Mouse (Mus musculus) layer of hippocampus, adult 8-10 months (tissue): ENCODE measurements around the gene Haghl. TPM values are rescaled to one million over a fixed set of nuclear protein-coding genes. Genes with fewer than 3 reads are reported as not detected.
"Not testable (repeated sequence)": the region's sequence is repeated elsewhere in the genome, so short reads cannot be mapped to it uniquely, and the experiment has no call there.

Source experiments
- DNase-seq, 2 experiments: peaks; one replicate each; pipeline ENCODE4 v3.0.0; 2022; ENCODE audit warnings: low spot score in 2 of 2
- total RNA-seq, 4 experiments: library from RNA; stranded (reverse); gene quantifications; 2 replicates each; pipeline ENCODE4 v1.2.4; 2022

Haghl gene
- total RNA-seq, 4 experiments from 2014 or later, result 94.5 to 130 (median 112) TPM

DNA sequence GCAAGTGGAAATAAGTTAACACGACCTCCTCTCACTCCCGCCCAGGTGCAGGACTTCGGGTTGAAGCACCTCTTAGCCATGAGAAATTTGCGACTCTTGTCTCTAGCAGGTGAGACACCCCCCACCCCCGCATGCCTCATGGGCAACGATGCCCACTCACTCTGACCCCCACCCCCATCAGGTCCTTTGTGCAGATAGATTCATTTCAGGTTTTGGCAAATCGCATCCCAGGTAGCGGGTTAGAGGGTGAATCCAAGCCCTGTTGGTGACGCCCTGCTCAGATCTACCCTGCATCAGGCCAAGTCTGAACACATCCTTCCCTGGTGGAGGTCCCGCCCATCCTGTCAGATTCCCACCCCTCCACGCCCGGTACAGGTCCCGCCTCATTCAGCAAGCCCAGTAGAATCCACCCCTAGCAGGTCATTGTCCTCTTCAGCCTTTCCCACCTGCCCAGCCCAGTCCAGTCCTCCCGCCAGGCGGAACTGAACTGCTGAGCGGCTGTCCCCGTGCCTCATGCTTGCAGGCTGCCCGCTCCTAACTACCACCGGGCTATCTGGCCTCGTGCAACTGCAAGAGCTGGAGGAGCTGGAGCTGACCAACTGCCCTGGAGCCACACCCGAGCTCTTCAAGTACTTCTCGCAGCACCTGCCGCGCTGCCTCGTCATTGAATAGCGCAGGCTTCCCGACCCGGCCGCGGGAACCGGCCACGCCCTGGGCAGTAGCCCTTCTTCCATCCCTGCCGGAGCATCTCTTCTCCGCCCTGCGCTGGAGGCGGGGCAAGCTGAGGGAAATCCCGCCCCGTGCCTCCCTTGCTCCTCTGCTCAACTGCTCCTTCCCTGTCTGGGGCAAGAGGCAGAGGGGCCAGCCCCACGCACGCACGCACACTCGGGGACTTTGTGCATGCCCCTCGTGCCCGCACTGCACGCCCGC lies 33.6 kb upstream of the Haghl start:
- no peak for DNase-seq

DNA sequence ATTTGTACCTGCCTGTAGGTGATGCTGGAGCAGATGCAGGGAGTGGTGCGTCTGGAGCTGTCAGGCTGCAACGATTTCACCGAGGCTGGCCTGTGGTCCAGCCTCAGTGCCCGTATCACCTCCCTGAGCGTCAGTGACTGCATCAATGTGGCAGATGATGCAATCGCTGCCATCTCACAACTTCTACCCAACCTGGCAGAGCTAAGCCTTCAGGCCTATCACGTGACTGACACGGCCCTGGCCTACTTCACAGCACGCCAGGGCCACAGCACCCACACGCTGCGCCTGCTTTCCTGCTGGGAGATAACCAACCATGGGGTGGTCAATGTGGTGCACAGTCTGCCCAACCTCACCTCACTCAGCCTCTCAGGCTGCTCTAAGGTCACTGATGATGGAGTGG lies 32.2 kb upstream of the Haghl start:
- DNase-seq, result no peak

DNA sequence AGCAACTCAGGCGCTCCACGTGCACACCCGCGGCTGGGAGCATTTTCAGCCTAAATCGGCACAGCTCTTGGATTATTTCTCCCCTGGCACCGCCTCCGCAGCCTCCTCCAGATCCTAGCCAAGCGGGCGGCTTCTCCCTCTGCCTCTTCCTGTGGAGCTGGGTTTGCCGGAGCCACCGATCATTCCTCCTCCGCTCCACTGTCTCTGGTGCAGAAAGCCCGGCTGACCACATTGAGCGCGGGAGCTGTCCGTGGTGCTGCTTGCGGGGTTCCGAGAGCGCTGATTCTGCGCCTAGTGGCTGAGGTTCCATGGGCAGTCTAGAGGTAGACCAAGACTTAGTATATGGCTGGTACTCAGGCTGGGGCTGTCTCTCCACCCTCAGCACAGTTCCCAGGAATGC lies 28.0 kb upstream of the Haghl start:
- DNase-seq, result peak; percentile 80 to 81

DNA sequence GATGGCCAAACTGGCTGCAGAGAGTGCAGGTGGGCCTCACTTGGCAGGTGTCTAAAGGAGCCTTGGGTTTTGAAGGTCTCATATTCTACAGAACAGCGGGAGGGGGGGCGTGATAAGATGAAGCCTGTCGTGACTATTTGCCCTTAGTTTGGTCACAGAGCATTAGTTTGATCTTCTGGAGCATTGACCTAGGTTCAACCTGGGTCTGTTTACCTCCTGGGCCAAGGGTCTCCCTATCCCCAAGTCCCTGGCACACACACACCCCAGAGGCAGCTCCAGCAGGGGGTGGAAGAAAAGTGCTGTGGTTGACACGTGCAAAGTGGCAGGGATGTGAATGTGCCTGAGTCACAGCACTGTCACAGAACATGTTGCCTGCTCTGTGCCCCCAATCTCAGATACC lies 25.4 kb upstream of the Haghl start:
- no peak for DNase-seq

DNA sequence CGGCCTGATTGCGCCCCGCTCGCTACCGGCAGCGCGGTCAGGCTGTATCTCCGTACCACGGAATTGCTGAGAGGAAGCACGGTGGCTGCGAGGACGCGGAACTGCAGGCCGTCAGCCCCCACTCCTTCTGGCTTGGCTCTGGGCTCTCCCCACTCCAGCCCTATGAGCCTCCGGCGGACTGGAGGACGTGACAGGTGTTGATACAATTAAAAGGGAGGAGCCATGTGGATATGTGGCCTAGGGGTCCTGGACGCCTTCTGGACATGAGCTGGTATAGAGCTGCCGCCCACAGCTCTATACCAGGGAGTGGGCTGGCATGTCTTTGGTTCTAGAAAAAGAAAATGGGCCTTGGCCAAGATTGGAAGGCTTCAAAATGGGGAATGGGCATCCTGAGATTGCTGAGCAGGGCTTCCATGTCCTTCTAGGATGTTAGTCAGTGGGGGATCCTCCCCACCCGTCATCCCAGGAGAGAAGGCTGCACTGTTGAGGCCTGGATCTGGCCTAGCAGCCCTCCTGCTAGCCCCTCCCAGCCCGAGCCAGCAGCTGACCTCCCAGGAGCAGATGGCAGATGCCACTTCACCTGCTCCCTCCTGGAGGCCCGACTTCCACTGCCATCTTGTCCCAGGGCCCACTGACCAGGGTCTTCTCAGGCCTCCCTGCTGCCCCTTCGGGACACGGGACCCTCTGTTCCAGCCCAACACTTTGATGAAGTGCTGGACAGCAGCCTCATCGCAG lies 24.3 kb upstream of the Haghl start:
- no peak for DNase-seq

DNA sequence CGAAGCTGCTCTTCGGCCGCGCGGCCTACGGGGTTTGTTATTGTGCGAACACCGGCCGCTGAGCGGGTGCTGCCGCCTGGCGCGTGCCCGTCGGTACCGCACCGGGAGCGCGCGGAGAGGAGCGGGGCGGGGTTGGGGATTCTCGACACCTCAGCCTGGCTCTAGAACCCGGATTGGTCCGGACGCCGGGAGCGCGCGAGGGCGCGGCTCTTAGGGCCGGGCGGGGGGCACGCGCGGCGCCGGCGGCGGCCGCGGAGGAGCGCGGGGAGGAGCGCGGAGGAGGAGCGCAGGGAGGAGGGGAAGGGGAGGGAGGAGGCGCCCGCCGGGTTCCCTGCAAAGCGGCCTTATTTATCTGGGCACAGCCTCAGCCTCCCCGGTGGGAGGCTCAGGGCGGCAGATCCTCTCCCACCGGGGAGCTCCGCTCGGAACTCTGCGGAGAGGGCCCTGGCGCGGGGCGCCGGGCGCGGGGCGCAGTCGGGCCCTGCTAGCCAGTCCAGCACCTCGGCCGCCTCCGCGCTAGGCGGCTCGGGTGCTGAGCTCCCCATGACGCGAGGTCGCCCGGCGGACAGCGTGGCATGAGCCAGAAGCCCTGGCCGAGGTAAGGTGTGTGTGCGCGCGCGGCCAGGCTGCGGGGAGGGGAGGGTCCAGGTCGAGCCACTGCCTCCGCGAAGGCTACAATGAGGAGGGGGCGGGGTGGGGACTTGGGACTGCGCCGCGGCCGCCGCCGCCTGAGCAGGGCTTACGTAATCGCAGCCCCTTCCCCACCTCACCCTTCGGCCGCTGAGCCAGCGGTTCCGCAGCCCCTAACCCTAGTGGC lies 23.5 kb upstream of the Haghl start, which contains the start of gene Fbxl16:
Gene Fbxl16 (plus strand): TSS at position 297 of the 817 bp plus-strand sequence.
- peak; percentile 86 to 87 for DNase-seq

DNA sequence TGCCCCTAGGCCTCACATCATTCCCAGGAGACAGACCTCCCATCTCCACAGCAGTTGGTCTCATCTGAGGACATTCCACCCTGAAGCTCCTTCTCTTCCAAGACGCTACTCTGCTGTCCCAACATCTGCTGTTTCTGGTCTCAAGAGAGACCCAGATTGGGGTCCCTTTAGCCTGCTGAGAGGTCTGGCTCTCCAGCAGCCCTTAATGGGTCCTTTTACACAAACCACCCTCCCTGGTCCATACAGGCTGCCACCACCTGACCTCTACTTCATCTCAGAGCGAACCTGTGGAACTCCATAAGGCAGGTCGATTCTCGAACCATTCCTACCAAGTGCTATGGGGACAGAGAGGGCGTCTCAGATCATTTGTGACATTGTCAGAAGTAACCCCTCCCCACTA lies 22.6 kb upstream of the Haghl start:
- DNase-seq, result no peak

DNA sequence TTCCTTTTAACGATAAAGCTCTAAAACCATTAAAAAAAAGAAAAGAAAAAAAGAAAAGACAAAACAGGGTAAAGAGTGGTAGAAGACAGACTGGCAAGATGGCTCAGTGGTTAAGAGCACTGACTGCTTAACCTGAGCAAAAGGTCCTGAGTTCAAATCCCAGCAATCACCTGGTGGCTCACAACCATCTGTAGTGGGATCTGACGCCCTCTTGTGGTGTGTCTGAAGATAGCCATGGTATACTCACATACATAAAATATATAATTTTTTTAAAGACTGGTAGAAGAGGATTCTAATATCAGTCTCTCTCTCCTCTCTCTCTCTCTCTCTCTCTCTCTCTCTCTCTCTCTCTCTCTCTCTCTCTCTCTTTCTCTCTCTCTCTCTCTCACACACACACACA lies 22.0 kb upstream of the Haghl start:
- DNase-seq, result not testable (repeated sequence)

DNA sequence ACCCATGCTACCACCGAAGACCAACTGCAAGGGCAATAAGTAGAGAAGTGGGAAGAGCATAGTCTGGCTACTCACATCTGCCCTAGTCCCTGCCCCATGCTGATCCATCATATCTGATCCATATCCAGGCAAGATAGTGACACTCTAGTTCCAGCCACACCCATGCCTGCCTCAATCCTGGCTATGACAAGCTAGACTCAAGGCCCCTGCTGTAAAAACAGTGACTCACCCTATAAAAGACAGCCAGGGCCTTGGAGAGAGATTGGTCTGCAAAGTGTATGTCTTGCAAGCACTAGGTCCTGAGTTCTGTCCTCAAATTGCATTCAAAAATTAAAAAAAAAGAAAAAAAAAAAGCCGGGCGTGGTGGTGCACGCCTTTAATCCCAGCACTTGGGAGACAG lies 21.0 kb upstream of the Haghl start:
- no peak for DNase-seq

DNA sequence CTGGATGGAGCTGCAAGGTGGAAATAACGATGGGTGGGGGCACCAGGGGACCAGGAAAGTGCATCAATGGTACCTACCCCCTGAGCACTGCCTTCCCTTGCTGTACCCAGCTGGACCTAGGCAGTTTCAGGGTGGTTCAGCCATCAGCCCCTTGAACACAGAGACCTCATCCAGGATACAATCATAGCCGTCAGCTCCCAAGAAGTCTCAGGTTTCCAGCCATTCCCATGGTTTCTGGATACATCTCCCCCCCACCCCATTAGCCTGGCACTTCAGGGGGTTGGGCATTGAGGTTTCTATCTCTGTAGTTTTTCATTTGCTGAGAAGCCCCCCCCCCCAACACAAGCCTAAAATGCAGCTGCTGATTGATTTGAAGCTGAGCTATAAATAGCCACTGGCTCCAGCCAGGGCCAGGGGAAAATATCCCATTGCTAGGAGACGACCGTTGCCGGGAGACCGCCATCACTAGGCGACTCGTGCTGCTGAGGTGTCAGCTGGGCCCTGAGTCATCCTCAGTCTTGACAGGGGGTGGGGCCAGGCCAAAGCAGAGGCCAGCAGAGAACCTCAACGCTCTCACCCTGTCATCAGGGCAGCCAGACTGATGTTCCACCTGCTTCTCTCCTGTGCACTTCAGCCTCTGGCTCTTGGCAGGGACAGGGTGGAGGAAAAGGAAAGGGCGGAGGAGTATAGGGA lies 17.5 kb upstream of the Haghl start:
- DNase-seq, result peak; percentile 88 to 91

DNA sequence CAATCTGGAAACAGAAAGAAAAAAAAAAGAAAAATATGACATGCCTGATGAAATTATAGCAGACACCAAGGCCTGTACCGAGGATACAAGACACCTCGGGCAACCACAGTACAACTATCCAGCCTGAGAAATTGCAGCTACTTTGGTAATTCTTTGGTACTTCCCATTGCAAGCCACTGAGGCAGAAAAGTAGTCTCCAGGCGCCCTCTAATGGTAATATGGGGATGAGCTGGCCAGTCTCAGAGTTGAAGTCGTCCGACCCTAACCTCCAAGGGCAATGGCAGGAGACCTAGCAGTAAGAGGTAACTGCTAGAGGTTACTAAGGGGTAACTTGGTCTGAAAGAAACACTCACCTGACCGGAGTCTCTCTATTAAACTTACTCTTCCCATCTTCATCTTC lies 15.6 kb upstream of the Haghl start:
- DNase-seq, result peak in 1 of 2 experiments; percentile 78

DNA sequence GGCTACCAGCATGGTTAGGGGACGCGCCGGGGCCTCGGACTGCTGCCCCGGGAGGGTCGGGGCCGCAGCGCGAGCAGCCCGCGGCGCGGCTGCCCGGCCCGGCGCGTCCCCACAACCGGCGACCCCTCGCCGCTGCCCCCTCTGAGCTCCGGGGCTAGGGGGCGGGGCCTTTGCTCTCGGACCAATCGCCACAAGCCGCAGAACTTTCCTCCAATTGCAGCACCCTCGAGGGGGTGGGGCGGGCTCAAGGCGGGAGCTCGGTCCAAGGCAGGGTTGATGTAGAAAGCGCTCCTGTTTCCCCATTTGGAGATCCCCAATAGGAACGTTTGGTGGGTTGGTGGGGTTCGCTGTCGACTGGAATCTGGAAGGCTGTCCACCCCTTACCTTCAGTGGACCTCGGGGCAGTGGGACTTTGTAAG lies 11.5 kb upstream of the Haghl start, which contains the start of gene Metrn:
Gene Metrn (minus strand): TSS at position 186 of the 419 bp plus-strand sequence.
- DNase-seq, result peak in 1 of 2 experiments; percentile 64

DNA sequence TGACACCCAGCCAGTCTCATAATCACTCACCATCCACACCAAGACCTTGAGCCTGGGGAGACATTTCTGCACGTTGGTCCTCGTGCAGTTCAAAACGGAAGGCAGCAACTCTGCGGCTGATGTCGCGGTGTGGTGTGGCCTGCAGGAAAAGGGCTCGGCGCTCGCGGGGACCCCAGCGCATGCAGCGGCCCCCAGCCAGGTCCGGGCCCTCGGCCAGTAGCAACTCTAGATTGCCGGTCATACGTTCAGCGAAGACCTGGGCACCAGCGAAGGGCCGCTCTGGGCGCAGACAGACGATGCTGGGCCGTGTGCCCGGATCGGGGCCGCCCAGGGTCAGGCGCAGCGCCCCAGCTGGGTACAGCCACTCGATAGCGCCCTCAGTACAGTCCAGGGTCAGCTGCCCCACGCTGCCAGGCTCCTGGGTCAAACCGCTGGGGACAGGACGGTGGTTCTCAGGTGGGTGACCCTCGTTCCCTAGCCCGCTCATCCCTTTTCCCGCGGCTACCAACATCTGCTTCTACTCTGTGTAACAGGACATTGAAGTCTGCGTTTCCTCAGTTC lies 10.8 kb upstream of the Haghl start:
- DNase-seq, result no peak

DNA sequence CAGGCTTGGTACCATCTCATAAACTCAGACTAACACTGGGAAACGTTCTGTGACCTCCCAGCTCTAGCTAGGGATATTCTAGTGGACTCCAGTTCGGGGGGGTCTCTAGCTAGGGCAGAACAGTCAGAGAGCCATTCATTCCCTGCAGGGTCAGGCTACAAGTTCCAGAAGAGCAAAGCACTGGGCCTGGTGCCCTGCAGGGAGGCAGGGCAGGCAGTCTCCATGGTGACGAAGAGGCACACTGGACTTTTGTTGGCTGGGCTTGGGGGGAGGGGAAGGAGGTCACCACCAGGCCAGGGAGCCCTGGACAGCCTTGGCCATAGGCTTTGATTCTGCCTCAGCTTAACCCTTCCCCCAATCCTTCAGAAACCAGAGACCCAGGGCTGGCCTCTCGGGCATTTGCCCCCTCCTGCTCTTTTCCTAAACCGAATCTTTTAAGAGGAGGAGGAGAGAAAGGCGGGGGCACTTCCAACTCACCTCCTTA lies 10.2 kb upstream of the Haghl start, which contains the start of gene AC134908.4:
Gene AC134908.4 (minus strand): TSS at position 51 of the 484 bp plus-strand sequence.
- DNase-seq, result peak; percentile 74 to 86

DNA sequence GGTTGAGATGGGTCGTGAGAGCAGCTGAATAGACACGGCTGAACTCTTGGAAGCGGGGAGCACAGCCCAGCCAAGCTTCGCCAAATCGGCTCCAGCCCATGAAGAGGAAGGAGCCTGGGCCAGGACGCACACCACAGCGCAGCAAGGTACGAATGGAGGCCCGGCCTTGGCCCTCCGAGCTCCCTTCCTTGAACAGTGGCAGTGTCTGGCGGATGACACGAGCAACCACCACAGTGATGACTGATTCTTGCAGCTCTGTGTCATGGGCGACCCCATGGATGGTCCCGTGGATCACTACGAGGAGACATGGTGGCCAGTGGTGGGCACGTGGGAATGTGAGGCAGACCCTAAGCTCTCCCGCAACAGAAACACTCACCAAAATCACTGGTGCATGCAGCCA lies 9.5 kb upstream of the Haghl start:
- no peak for DNase-seq

DNA sequence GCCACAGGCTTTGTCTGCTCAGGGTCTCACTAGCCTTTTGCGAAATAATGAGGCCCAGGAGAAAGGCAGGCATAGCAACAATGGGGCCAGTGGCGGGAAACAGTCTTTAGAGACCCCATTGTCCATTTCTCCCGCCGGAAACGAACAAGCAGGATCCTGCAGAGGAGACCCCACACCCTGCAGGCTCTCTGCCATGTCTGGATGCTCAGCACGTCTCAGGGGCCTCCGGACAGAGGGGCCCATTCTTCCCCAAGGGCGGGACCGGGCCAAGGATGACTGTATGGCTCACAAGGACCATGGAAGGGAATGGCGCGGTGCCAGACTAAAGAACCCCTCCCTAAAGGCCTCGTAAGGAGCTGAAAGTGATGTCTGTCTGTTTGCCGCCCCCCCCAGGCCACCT lies 8.7 kb upstream of the Haghl start:
- no peak for DNase-seq

DNA sequence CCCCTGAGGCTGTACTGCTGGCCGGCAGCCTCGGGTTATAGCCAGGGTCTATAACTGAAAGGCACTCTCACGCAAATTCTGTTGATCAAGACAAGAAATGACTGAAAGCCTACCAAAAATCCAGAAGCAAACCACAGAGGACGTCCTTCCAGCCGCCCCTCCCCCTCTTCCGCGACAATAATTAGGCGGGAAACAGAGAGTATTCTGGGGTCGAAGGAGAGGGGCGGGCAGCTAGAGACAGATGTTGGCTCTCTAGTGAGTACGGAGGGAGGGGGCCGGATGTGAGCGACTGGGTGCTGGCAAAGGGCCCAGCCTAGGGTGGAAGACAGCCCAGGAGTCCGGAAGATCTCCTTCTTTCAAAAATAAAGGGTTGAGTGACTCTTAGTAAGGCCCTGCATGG lies 7.1 kb upstream of the Haghl start, which contains the start of gene Fam173a:
Gene Fam173a (minus strand): TSS at position 287 of the 400 bp plus-strand sequence.
- peak in 1 of 2 experiments; percentile 63 for DNase-seq

DNA sequence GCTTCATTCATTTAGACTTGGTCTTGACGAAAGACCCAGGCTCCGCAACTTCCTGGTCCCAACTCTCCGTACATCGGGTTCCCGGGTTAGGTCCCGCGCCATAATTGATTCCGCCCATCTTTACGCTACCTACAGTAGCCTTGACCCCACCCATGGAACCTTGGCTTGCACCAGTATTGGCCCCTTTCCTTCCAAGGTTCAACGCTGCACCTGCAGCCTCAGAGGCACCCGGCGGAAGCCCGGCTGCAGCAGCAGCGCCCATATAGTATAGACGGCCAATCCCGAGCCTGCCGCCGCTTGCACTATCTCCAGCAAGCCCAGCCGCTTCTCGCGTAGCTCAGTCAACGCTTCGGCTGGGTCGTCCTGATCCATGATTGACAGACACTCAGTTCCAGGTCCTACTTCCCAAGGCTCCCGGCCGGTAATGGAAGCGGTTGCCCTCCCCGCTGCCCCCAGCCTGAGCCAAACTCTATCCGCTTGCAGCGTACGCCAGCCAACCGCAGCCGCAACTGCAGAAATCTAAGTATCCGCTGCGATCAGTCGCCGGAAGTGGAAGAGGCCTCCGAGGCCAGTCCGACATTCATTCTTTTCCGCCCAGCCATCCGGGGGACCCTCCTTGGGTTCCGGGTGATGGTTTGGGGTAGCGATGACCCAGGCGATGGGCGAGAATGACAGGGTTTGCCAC lies 6.5 kb upstream of the Haghl start:
- DNase-seq, result peak in 1 of 2 experiments; percentile 85

DNA sequence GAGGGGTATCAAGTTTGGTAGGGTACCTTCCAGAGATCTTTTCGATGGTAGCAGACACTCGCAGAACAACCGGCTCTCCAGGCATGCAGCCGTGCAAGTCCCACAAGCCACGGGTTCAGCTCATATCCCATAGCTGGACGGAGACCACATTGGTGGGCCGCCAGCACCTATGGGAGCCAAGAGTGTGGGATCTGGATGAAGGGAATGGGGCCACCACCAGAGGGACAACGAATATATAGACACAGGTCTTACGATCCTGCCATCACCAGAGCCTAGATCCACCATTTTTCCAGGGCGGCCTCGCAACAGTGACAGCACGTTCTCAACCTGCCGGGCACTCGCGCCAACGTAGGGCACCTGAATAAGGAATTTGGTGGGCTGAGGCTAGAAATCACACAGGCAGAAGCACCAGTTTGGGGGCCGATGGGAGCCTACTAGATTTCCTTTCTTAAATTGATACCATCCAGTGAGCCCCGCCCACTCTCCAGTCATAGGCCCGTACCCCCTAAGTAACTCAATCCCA lies 5.9 kb upstream of the Haghl start:
- DNase-seq, result no peak
